Mouse (Mus musculus): ENCODE results near the gene Myof. TPM values are rescaled to one million over a fixed set of nuclear protein-coding genes. Genes with fewer than 3 reads are reported as not detected.

Myof gene
- polyA plus RNA-seq, 1 experiment from 2014 or later = 10.1 TPM

DNA sequence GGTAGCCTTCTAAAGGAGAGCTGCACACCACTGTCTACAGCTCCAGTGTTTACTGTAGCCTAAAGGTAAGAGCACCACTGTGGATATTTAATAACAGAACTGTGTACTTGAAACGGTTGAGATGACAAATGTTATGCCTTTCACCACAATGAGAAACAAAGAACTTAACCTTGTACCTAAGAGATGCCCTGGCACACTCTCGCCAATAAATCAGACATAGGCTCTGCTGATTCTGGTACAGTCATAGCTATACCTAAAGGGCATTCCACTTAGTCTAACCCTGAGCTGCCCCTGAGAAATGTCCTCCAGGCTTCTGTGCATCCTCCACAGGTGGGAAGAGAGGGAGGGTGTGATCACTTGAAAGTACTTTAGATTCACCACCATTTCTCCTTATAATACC lies 8.7 kb downstream of the Myof start:
- WGBS = 65% methylated on average over 2 of the region's 2 CpGs
- no peak for ATAC-seq
- H3K27me3 ChIP-seq (replicated peaks) = no peaks in the 10 kb centered on the region
- no peak overlapping the region for H3K4me3 ChIP-seq (replicated peaks)
- H3K9me3 ChIP-seq = no peaks in the 10 kb centered on the region
- peaks cover 15% of the 10 kb centered on the region for H3K4me1 ChIP-seq (replicated peaks)
- H3K36me3 ChIP-seq = no peaks in the 10 kb centered on the region
- H3K9ac ChIP-seq = no peak overlapping the region
- no peak overlapping the region for H3K4me2 ChIP-seq (replicated peaks)
- H3K27ac ChIP-seq = no peak overlapping the region

DNA sequence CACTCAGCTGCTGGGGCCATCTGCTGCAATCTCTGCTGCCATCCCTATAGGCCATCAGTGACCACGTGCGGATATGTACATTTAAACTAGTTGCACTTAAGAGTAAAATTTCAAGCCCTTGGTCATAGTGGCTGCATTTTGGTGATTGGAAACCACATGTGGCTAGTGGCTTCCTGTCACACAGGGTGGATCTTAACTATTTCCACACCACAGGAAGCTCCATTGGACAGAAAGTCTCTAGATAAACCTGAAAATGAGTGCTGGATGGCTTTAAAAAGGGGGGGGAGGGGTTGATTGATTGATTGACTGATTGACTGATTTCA lies 9.7 kb downstream of the Myof start:
- Histone ChIP-seq H3K27ac (peak overlapping the region; percentile 96), H3K4me3 (replicated peaks) (no peak overlapping the region), H3K27me3 (replicated peaks) (no peaks in the 10 kb centered on the region), H3K9ac (no peak overlapping the region), H3K9me3 (no peaks in the 10 kb centered on the region), H3K4me2 (replicated peaks) (peak overlapping the region; percentile 52; the same call in 1 of the 2 replicates), H3K36me3 (no peaks in the 10 kb centered on the region), H3K4me1 (replicated peaks) (peaks cover 19% of the 10 kb centered on the region)
- no peak for ATAC-seq
- WGBS = 68% methylated on average over 2 of the region's 2 CpGs

DNA sequence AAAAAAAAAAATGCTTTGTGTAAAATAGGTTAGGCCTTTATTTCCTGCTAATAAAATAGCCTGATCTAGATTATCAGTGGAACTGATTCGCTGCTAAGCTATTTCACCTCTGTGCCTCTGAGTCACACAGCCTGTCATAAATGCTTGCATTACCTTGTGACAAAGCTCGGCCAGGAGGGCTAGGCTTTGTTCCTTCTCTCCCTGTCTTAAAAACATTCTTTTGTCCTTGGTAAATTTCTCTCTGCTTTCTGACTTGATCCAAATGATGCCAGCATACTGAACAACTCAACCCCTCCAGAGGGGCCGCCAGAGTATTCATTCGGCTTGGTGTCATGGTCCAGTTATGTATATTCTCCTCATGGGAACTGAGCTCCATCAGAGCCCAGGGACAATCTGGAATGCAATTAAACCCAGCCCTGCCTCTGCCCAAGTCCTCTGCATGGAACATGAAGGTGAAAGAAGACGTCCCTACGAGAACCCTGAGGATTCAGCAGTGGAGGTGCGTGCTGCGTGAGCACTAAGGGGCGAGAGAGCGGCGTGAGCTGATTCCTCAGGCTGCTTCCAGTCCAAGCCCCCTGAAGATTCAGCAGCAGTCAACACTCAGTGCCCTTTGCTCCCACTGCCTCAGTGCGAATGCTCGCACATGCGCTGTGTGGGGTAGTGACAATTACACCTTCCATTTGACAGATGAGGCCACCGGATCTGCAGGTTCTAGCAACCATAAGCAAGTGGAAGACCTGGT lies 10.2 kb downstream of the Myof start:
- WGBS = 59% methylated on average over 15 of the region's 15 CpGs
- Histone ChIP-seq H3K36me3 (no peaks in the 10 kb centered on the region), H3K4me2 (replicated peaks) (peak overlapping the region; percentile 52), H3K4me1 (replicated peaks) (peaks cover 24% of the 10 kb centered on the region), H3K27me3 (replicated peaks) (no peaks in the 10 kb centered on the region), H3K27ac (peak overlapping the region; percentile 96), H3K4me3 (replicated peaks) (no peak overlapping the region), H3K9ac (peak overlapping the region; percentile 29; the same call in 1 of the 2 replicates), H3K9me3 (no peaks in the 10 kb centered on the region)
- ATAC-seq = peak; percentile 82

DNA sequence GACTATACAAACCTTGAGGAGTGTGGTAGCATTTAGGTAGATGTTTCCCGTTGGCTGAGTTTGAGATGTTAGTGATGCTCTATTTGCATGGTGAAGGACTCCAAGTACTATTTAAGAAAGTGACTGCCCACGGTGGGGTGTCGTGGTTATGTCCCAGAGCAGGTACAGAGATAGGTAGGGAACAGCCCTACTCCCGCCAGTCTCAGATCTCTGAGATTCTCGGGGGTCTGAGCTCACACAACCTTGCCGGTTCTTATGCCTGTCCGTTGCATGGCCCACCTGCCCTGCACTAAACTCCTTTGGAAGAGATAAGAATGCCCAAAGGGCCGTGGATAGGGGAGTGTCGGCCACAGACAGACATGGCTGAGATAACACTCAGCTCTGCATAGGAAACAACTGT lies 12.2 kb downstream of the Myof start:
- Histone ChIP-seq H3K9me3 (no peaks in the 10 kb centered on the region), H3K27ac (peak overlapping the region; percentile 45), H3K36me3 (no peaks in the 10 kb centered on the region), H3K4me1 (replicated peaks) (peaks cover 41% of the 10 kb centered on the region), H3K27me3 (replicated peaks) (no peaks in the 10 kb centered on the region), H3K9ac (no peak overlapping the region), H3K4me3 (replicated peaks) (no peak overlapping the region), H3K4me2 (replicated peaks) (no peak overlapping the region; the same call in 1 of the 2 replicates)
- 50% methylated on average over 9 of the region's 9 CpGs for WGBS
- no peak for ATAC-seq

DNA sequence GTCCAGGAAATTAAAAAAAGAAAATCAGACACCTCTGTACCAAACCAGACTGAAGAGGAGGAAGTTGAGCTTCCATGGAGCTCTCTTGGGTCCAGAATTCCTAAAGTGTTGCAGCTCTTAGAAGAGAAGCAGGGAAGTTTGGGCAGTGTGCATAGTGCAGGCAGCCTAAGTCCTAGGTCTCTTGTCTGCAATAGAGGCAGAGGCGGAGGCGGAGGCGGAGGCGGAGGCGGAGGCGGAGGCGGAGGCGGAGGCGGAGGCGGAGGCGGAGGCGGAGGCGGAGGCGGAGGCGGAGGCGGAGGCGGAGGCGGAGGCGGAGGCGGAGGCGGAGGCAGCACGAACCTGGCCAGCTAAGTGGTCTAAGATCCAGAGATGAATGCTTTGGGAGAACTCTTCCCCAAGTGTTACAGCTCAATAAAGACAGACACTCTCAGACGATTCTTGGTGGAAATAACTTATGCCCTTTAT lies 12.7 kb downstream of the Myof start:
- H3K9ac ChIP-seq = no peak overlapping the region
- peaks cover 45% of the 10 kb centered on the region for H3K4me1 ChIP-seq (replicated peaks)
- no peak for ATAC-seq
- no peaks in the 10 kb centered on the region for H3K9me3 ChIP-seq
- no peaks in the 10 kb centered on the region for H3K27me3 ChIP-seq (replicated peaks)
- 5% methylated on average over 8 of the region's 23 CpGs for WGBS
- no peak overlapping the region for H3K4me3 ChIP-seq (replicated peaks)
- no peaks in the 10 kb centered on the region for H3K36me3 ChIP-seq
- H3K4me2 ChIP-seq (replicated peaks) = peak overlapping the region; percentile 34
- peak overlapping the region; percentile 74; the same call in 1 of the 2 replicates for H3K27ac ChIP-seq

DNA sequence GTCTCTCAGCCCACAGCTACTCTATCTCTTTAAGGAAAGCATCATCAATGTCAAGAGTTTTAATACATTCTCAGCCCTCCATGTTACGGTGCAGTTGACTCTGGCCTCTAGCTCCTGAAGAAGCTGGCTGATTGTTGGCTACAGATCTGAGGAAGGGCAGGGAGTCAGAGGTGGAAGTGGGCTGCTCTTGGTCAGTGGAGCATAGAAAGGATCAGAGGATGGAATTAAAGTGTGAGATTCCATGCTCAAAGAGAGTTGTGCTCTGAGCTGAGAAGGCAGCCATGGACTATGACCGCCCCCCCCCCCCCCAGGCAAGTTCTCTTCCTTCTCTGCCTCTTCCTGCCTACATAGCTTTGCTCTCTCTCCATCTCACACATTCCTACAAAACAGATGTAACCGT lies 13.5 kb downstream of the Myof start:
- H3K27ac ChIP-seq = peak overlapping the region; percentile 74
- no peak overlapping the region for H3K9ac ChIP-seq
- ATAC-seq = no peak
- H3K4me2 ChIP-seq (replicated peaks) = peak overlapping the region; percentile 34
- peaks cover 51% of the 10 kb centered on the region for H3K4me1 ChIP-seq (replicated peaks)
- WGBS = 55% methylated on average over 3 of the region's 3 CpGs
- H3K9me3 ChIP-seq = no peaks in the 10 kb centered on the region
- H3K27me3 ChIP-seq (replicated peaks) = no peaks in the 10 kb centered on the region
- no peaks in the 10 kb centered on the region for H3K36me3 ChIP-seq
- H3K4me3 ChIP-seq (replicated peaks) = no peak overlapping the region

DNA sequence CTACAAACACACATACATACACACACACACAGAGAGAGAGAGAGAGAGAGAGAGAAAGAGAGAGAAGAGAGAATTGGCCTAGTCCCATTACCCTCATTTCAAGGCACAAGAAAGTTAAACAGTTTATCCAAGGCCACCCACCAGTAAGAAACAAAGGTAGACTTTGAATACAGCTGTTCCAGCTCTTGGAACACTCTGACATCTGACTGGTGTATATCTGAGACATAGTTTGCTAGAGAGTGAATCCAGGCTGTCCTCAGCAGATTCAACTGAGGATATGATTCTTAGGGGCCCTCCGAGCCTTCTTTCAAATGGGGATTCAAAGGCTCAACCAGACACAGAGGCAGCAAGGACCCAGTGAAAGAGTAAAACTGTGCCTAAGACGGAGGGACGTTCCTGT lies 14.1 kb downstream of the Myof start:
- no peak for ATAC-seq
- Histone ChIP-seq H3K4me1 (replicated peaks) (peaks cover 54% of the 10 kb centered on the region), H3K27me3 (replicated peaks) (no peaks in the 10 kb centered on the region), H3K27ac (peak overlapping the region; percentile 74), H3K9ac (no peak overlapping the region), H3K9me3 (no peaks in the 10 kb centered on the region), H3K4me2 (replicated peaks) (0 out of 2 replicates have a peak overlapping the region, but pooled peaks have one; percentile 34), H3K36me3 (no peaks in the 10 kb centered on the region), H3K4me3 (replicated peaks) (no peak overlapping the region)
- 49% methylated on average over 3 of the region's 3 CpGs for WGBS

DNA sequence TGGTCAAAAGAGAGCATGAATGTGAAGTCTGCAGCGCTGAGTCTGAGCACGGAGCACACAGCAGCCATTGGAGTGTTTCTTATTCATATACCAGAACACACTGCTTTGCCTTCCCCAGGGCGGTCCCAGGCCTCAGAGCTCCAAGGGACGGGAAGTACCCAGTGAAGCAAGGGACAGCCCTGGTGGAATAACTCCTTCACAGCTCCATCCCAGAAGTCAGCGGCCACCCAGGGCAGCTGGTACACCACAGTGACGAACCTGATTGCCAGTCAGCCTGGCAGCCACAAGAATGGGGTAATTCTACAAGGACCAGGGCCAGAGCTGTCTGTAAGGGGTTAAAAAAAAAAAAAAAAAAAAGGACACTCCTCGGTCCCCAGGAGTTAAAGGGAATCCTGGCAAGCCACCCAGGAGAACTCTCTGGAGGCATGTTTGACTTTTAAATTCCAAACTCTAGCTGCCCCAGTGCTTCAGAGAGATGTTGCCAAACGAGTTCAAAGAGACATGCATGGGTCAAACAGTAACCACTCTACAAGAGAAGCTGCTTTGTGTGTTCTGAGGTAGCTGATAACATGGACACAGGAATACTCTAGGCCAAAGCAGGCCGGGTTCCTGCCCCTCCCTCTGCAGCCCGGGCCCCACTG lies 15.4 kb downstream of the Myof start:
- ATAC-seq = no peak
- H3K9me3 ChIP-seq = no peaks in the 10 kb centered on the region
- H3K4me1 ChIP-seq (replicated peaks) = peaks cover 54% of the 10 kb centered on the region
- H3K27me3 ChIP-seq (replicated peaks) = no peaks in the 10 kb centered on the region
- no peak overlapping the region for H3K4me2 ChIP-seq (replicated peaks)
- WGBS = 48% methylated on average over 10 of the region's 10 CpGs
- no peak overlapping the region for H3K9ac ChIP-seq
- no peak overlapping the region for H3K4me3 ChIP-seq (replicated peaks)
- no peaks in the 10 kb centered on the region for H3K36me3 ChIP-seq
- peak overlapping the region; percentile 74 for H3K27ac ChIP-seq

DNA sequence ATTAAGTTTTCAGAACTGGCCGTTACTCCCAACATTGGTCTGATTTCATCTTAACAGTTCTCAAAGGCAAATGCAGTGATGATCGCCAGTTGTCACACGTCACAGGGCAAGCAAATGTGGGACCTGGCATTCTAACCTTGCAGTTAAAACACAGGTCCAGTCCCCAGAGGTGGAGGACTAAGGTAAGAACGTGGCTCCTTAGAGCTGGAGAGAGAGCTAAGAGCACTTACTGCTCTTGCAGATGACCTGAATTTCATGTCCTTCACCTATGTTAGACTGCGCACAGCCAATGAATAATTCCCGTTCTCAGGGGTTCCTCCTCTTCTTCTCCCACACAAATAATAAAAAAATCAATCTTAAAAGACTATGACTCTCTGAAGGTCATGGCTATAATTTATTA lies 16.0 kb downstream of the Myof start:
- H3K27ac ChIP-seq = peak overlapping the region; percentile 74; the same call in 1 of the 2 replicates
- no peak overlapping the region for H3K4me2 ChIP-seq (replicated peaks)
- H3K4me3 ChIP-seq (replicated peaks) = no peak overlapping the region
- peaks cover 54% of the 10 kb centered on the region for H3K4me1 ChIP-seq (replicated peaks)
- H3K27me3 ChIP-seq (replicated peaks) = no peaks in the 10 kb centered on the region
- ATAC-seq = no peak
- no peaks in the 10 kb centered on the region for H3K36me3 ChIP-seq
- H3K9me3 ChIP-seq = no peaks in the 10 kb centered on the region
- no peak overlapping the region for H3K9ac ChIP-seq
- WGBS = 78% methylated on average over 6 of the region's 6 CpGs

DNA sequence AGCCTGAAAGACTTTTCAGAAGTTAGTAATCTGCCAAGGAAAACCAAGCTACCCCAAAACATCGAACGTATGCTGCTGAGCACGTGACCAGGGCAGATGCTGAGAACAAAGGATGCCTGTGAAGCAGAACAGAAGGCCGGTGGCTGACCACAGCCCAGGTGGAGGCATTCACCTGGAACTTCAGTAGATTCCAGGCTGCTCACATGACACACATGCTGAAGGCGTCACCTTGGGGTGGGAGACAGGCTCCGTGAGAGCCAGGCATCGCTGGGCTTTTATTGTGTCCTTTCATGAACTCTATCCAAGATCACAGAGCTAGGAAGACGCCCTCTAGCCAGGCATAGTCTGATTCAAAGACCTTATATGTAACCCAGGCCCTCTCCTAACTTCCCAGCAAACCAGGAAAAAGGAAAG lies 17.2 kb downstream of the Myof start:
- H3K9ac ChIP-seq = no peak overlapping the region
- no peak for ATAC-seq
- peaks cover 51% of the 10 kb centered on the region for H3K4me1 ChIP-seq (replicated peaks)
- no peaks in the 10 kb centered on the region for H3K9me3 ChIP-seq
- H3K27ac ChIP-seq = peak overlapping the region; percentile 42
- no peak overlapping the region for H3K4me3 ChIP-seq (replicated peaks)
- WGBS = 53% methylated on average over 8 of the region's 8 CpGs
- no peak overlapping the region for H3K4me2 ChIP-seq (replicated peaks)
- H3K36me3 ChIP-seq = no peaks in the 10 kb centered on the region
- no peaks in the 10 kb centered on the region for H3K27me3 ChIP-seq (replicated peaks)

DNA sequence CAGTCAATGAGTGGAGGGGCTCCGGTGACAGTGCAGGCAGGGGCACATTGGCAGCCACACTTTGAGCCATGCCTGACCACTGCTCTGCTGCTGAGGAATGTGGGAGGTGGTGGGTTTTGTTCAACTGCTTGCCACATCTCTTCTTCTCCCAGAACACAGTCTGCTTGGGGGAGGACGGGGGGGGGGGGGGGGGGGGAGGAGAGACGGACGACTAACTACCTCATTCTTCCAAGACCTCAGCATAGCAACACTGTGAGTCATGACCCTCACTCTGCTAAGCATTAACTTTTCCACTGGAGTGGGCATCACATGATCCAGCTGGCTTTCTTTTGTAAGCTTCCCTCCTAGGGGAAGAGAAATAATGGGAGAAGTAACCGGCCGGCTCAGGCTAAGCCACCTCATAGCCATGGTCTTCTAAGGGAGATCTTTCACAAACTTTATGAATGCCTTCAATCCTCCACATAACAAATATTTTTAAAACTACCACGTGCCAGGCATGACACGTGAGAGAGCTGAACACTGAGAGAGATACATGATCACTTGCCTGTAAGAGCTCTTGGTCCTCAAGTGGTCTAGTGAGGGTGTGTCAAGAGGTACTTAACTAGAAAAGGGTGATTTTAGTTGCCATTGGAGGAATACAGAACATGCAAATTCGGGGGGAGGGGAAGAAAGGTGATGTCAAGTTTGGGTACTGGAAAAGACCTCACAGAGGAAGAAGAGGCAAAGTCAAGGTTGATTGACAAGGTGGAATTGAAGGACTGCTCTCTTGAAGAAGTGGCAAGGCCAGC lies 17.9 kb downstream of the Myof start:
- 27% methylated on average over 9 of the region's 9 CpGs for WGBS
- no peaks in the 10 kb centered on the region for H3K36me3 ChIP-seq
- H3K4me3 ChIP-seq (replicated peaks) = no peak overlapping the region
- no peaks in the 10 kb centered on the region for H3K27me3 ChIP-seq (replicated peaks)
- H3K4me1 ChIP-seq (replicated peaks) = peaks cover 46% of the 10 kb centered on the region
- peak overlapping the region; percentile 42; the same call in 1 of the 2 replicates for H3K27ac ChIP-seq
- H3K4me2 ChIP-seq (replicated peaks) = no peak overlapping the region
- no peak overlapping the region for H3K9ac ChIP-seq
- peak; percentile 76 for ATAC-seq
- no peaks in the 10 kb centered on the region for H3K9me3 ChIP-seq

DNA sequence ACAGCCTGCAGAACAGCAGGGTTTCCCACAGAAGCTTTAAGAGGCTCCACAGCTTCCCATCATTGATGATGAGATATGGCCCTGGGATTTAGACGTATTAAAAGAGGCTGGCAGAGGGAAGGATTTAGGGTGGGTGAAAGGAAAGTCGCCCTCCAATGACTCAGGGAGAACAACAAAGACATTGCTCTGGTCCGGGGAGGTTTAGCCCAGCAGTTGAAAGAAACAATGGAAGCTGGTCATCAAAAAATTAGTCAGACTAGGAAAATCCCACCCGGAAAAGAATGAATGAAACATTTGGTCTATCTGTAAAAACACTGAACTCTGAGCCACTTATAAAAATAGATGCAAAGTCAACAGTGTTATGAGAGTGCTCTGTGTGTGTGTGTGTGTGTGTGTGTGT lies 19.8 kb downstream of the Myof start:
- H3K27ac ChIP-seq = no peak overlapping the region
- no peaks in the 10 kb centered on the region for H3K27me3 ChIP-seq (replicated peaks)
- H3K4me3 ChIP-seq (replicated peaks) = no peak overlapping the region
- no peak for ATAC-seq
- no peak overlapping the region for H3K9ac ChIP-seq
- WGBS = 73% methylated on average over 4 of the region's 4 CpGs
- no peaks in the 10 kb centered on the region for H3K36me3 ChIP-seq
- no peaks in the 10 kb centered on the region for H3K9me3 ChIP-seq
- no peak overlapping the region for H3K4me2 ChIP-seq (replicated peaks)
- H3K4me1 ChIP-seq (replicated peaks) = peaks cover 34% of the 10 kb centered on the region

Data from intestine, embryonic 15.5 days (tissue).